Mouse (Mus musculus) liver, postnatal 0 days (tissue): ENCODE measurements around the gene Gm49322.

Experiments used
- CTCF ChIP-seq: sonication (generic); IDR thresholded peaks from 2 replicates; pipeline ENCODE4 v1.5.1; 2016; ENCODE audit warnings: antibody characterized with exemption, low read depth
- EP300 ChIP-seq: IDR thresholded peaks from 2 replicates; pipeline ENCODE4 v1.6.1; 2016; ENCODE audit warnings: antibody characterized with exemption, low read depth, mild to moderate bottlenecking

- TF ChIP-seq CTCF (peak; percentile 88), EP300 (no peak)
Observed at GRCm38 (mm10) chr10:80661149-80661548, 55.3 kb downstream of the Gm49322 start.
